Mouse (Mus musculus): ENCODE measurements around the gene Arhgap25. TPM values are rescaled to one million over a fixed set of nuclear protein-coding genes. Genes with fewer than 3 reads are reported as not detected.

Gene Arhgap25
- total RNA-seq, 2 experiments from 2014 or later, result 3.1 to 3.8 TPM

Other genes with a start within 250 kb of the Arhgap25 start
- 10 to 100 TPM in 1 of 2 experiments, 1 to 10 TPM in 1; 9.8 to 11.7 TPM for gene Antxr1, start 197.4 kb downstream of the Arhgap25 start, total RNA-seq (2021)
- gene Gkn1, start 182.3 kb downstream of the Arhgap25 start, total RNA-seq (2021), result not detected
- not detected for gene Gkn2, start 159.9 kb downstream of the Arhgap25 start, total RNA-seq (2021)
- gene Gkn3, start 144.3 kb downstream of the Arhgap25 start, total RNA-seq (2021), result 1 to 10 TPM; 1.1 to 1.5 TPM
- 10 to 100 TPM; 55.6 to 58.8 TPM for gene Bmp10, start 104.3 kb downstream of the Arhgap25 start, total RNA-seq (2021)
- under 1 TPM; 0.73 to 0.84 TPM for gene Prokr1, start 57.5 kb upstream of the Arhgap25 start, total RNA-seq (2021)
- 1 to 10 TPM; 2.3 to 2.6 TPM for gene Aplf, start 138.9 kb upstream of the Arhgap25 start, total RNA-seq (2021)
- gene Efcc1, start 197.6 kb upstream of the Arhgap25 start, total RNA-seq (2021), result 1 to 10 TPM in 1 of 2 experiments, under 1 TPM in 1; 0.95 to 1.4 TPM
- 1 to 10 TPM in 1 of 2 experiments, under 1 TPM in 1; 0.78 to 1.2 TPM for gene Gp9, start 244.8 kb upstream of the Arhgap25 start, total RNA-seq (2021)